Mouse (Mus musculus) kidney, adult 2 months (tissue): Measurements from ENCODE around the gene Pikfyve.

ENCODE experiments used
- CTCF ChIP-seq: fragments of 200-500 bp; conservative IDR thresholded peaks from 2 replicates; pipeline ENCODE4 v1.5.1; 2011; ENCODE audit warnings: low read depth, mild to moderate bottlenecking, control low read depth, low read length, moderate library complexity, mixed read lengths; ENCODE audit not compliant: insufficient read depth, insufficient read length
- POLR2A ChIP-seq: fragments of 200-500 bp; IDR thresholded peaks from one replicate; pipeline ENCODE4 v1.6.1; 2011; ENCODE audit warnings: low read depth, low read length, control low read depth

GRCm38 (mm10) chr1:65312896-65313295, 126.4 kb downstream of the Pikfyve start:
- TF ChIP-seq POLR2A (no peak), CTCF (no peak; the same call in 1 of the 2 replicates)
